Mouse (Mus musculus) embryonic facial prominence, embryonic 13.5 days (tissue): ENCODE measurements around the gene Olfr320. TPM values are rescaled to one million over a fixed set of nuclear protein-coding genes. Genes with fewer than 3 reads are reported as not detected.
A peak's percentile ranks its signal among the peaks of the same experiment; 100 is the strongest.

ENCODE experiments used
- ATAC-seq: fragments of 200-750 bp; cut with Nextera tagmentation; 2 replicates; pipeline ENCODE4 v1.8.0; 2017; ENCODE audit warnings: low read depth; ENCODE audit not compliant: insufficient number of reproducible peaks, insufficient read depth, low FRiP score, low TSS enrichment
- H3K27ac ChIP-seq: fragments of 300-500 bp; sonication (generic); 2 replicates; pipeline ENCODE4 v1.5.1; 2015; ENCODE audit warnings: moderate library complexity, mild to moderate bottlenecking, inconsistent platforms
- H3K27me3 ChIP-seq: fragments of 300-500 bp; sonication (generic); 2 replicates; pipeline ENCODE4 v1.6.1; 2015; ENCODE audit warnings: mild to moderate bottlenecking, inconsistent platforms
- H3K36me3 ChIP-seq: fragments of 300-500 bp; sonication (generic); 2 replicates; pipeline ENCODE4 v1.6.1; 2015; ENCODE audit warnings: mild to moderate bottlenecking, inconsistent platforms
- H3K4me1 ChIP-seq: fragments of 300-500 bp; sonication (generic); 2 replicates; pipeline ENCODE4 v1.6.1; 2015; ENCODE audit warnings: inconsistent platforms
- H3K4me2 ChIP-seq: fragments of 300-500 bp; sonication (generic); 2 replicates; pipeline ENCODE4 v1.6.1; 2015; ENCODE audit warnings: moderate library complexity, mild to moderate bottlenecking, inconsistent platforms
- H3K4me3 ChIP-seq: fragments of 300-500 bp; sonication (generic); 2 replicates; pipeline ENCODE4 v1.5.1; 2015; ENCODE audit warnings: mild to moderate bottlenecking, inconsistent platforms
- H3K9ac ChIP-seq: fragments of 300-500 bp; sonication (generic); 2 replicates; pipeline ENCODE4 v1.6.1; 2015; ENCODE audit warnings: mild to moderate bottlenecking, inconsistent platforms
- H3K9me3 ChIP-seq: fragments of 300-500 bp; sonication (generic); 2 replicates; pipeline ENCODE4 v1.6.1; 2016; ENCODE audit warnings: inconsistent platforms
- WGBS: fragments of 180-500 bp; shearing (Covaris S2); methylation state at CpG from one replicate; pipeline ENCODE4 v1.1.7; 2015; ENCODE audit warnings: mixed read lengths; 5-methylcytosine and 5-hydroxymethylcytosine counted together
- polyA plus RNA-seq: library from polyadenylated mRNA; unstranded; fragments of >200 nt; fragmentation: Nextera tagmentation; extraction: Ambion mirVana; gene quantifications from 2 replicates; pipeline ENCODE4 v1.2.1, GENCODE M21; 2015

Olfr320 gene
- polyA plus RNA-seq: not detected in 2 replicates

- no peaks in the 10 kb centered on the region for H3K4me1 ChIP-seq
- H3K9me3 ChIP-seq: no peaks in the 10 kb centered on the region
- H3K4me2 ChIP-seq: no peak within 1 kb of the TSS
- H3K27ac ChIP-seq: no peak within 1 kb of the TSS
- H3K27me3 ChIP-seq: no peaks in the 10 kb centered on the region
- WGBS: 93% methylated on average over 1 of the region's 1 CpGs
- no peak within 1 kb of the TSS for H3K9ac ChIP-seq
- H3K36me3 ChIP-seq: no peaks in the 10 kb centered on the region
- ATAC-seq: no peak
- no peak within 1 kb of the TSS for H3K4me3 ChIP-seq
Measured at GRCm38 (mm10) chr11:58680799-58681198, at the start of gene Olfr320. TSS of gene Olfr320 (plus strand) at chr11:58681099.

GRCm38 (mm10) chr11:58634878-58635277, 46.0 kb upstream of the Olfr320 start:
- H3K36me3 ChIP-seq: no peaks in the 10 kb centered on the region
- ATAC-seq: no peak
- no peak overlapping the region for H3K4me2 ChIP-seq
- peaks cover 27% of the 10 kb centered on the region for H3K27me3 ChIP-seq
- no peak overlapping the region for H3K27ac ChIP-seq
- H3K4me3 ChIP-seq: no peak overlapping the region
- H3K4me1 ChIP-seq: no peaks in the 10 kb centered on the region
- no peaks in the 10 kb centered on the region for H3K9me3 ChIP-seq
- no peak overlapping the region for H3K9ac ChIP-seq
- WGBS: 60% methylated on average over 4 of the region's 4 CpGs

GRCm38 (mm10) chr11:58636376-58636977, 44.4 kb upstream of the Olfr320 start:
- Histone ChIP-seq H3K9me3 (no peaks in the 10 kb centered on the region), H3K4me3 (no peak overlapping the region), H3K36me3 (no peaks in the 10 kb centered on the region), H3K4me1 (peaks cover 11% of the 10 kb centered on the region), H3K27ac (no peak overlapping the region), H3K9ac (no peak overlapping the region), H3K4me2 (no peak overlapping the region), H3K27me3 (peaks cover 43% of the 10 kb centered on the region)
- no peak for ATAC-seq
- 22% methylated on average over 4 of the region's 4 CpGs for WGBS

- ATAC-seq: no peak
- Histone ChIP-seq H3K27me3 (peaks cover 50% of the 10 kb centered on the region), H3K9ac (no peak overlapping the region), H3K9me3 (no peaks in the 10 kb centered on the region), H3K4me2 (no peak overlapping the region), H3K27ac (no peak overlapping the region), H3K4me3 (no peak overlapping the region), H3K36me3 (no peaks in the 10 kb centered on the region), H3K4me1 (peaks cover 11% of the 10 kb centered on the region)
- WGBS: 44% methylated on average over 7 of the region's 7 CpGs
Measured at GRCm38 (mm10) chr11:58638176-58638701, 42.7 kb upstream of the Olfr320 start.

DNA sequence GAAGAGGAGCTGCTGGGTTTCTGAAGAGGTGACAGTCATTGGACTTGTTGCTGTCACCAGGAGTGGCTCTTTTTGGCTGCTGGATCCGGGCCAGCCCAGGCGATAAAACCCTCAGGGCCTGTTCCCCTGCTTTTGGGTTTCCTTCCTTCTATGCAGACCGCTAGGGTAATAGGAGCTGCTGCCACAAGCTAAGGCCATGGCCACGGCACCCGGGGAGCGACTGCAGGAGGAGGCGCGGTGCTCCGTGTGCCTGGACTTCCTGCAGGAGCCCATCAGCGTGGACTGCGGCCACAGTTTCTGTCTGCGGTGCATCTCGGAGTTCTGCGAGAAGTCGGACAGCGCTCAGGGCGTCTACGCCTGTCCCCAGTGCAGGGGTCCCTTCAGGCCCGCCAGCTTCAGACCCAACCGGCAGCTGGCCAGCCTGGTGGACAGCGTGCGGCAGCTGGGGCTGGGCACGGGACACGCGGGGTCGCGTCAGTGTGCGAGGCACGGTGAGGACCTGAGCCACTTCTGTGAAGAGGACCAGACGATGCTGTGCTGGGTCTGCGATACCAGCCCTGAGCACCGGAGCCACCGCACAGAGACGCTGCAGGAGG, 40.5 kb upstream of the Olfr320 start, which contains the start of gene Trim58:
TSS of gene Trim58 (plus strand) at position 194 of the 596 bp plus-strand sequence.
- H3K4me2 ChIP-seq: peak within 1 kb of the TSS; percentile 71
- H3K9me3 ChIP-seq: no peaks in the 10 kb centered on the region
- H3K36me3 ChIP-seq: no peaks in the 10 kb centered on the region
- ATAC-seq: no peak
- peak within 1 kb of the TSS; percentile 54 for H3K9ac ChIP-seq
- 4% methylated on average over 34 of the region's 34 CpGs for WGBS
- H3K4me3 ChIP-seq: peak within 1 kb of the TSS; percentile 40
- peaks cover 51% of the 10 kb centered on the region for H3K27me3 ChIP-seq
- peaks cover 11% of the 10 kb centered on the region for H3K4me1 ChIP-seq
- no peak within 1 kb of the TSS for H3K27ac ChIP-seq

- Histone ChIP-seq H3K4me2 (peak overlapping the region; percentile 71), H3K36me3 (no peaks in the 10 kb centered on the region), H3K4me1 (peaks cover 11% of the 10 kb centered on the region), H3K4me3 (peak overlapping the region; percentile 40), H3K27me3 (peaks cover 57% of the 10 kb centered on the region), H3K9me3 (no peaks in the 10 kb centered on the region), H3K27ac (no peak overlapping the region), H3K9ac (no peak overlapping the region)
- 34% methylated on average over 14 of the region's 14 CpGs for whole genome bisulfite sequencing
- ATAC-seq: no peak
Measured at GRCm38 (mm10) chr11:58641057-58641456, 39.8 kb upstream of the Olfr320 start.

DNA sequence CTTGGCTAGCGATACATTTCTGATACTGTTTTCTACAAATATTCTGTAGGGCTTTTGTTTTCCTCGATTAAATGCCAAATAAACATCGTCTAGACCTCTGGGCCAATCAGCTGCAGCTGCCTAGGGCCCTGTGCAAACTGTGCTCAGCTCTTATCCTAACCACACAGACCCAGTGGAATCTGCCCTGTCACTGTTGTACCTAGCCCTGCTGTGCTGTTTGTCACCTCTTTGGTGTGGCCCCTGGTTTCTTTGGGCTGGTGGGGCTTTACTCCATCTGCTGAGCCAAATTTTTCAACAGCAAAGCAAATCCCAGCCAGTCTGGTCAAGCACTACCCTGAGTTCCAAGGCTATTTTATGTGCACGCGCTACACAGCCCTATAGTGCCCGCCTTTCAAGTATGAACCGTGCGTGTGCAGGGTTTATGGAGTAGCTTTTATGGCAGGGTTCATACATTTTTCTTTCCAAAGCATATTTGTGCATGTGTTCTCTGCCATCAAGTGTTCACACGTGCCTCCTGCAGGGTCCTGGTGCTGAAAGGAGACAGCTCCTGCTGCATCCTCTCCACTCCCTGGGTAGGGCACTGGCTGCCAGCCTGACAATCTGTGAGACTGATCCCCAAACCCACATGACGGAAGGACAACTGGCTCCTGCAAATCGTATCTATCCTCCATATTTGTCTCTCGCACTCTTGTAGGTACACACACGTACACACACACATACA, 39.1 kb upstream of the Olfr320 start:
- ATAC-seq: no peak
- H3K9me3 ChIP-seq: no peaks in the 10 kb centered on the region
- 82% methylated on average over 13 of the region's 13 CpGs for WGBS
- no peak overlapping the region for H3K27ac ChIP-seq
- peaks cover 56% of the 10 kb centered on the region for H3K27me3 ChIP-seq
- no peak overlapping the region for H3K9ac ChIP-seq
- H3K36me3 ChIP-seq: no peaks in the 10 kb centered on the region
- H3K4me3 ChIP-seq: no peak overlapping the region
- H3K4me2 ChIP-seq: no peak overlapping the region
- peaks cover 11% of the 10 kb centered on the region for H3K4me1 ChIP-seq

- peaks cover 44% of the 10 kb centered on the region for H3K27me3 ChIP-seq
- H3K36me3 ChIP-seq: no peaks in the 10 kb centered on the region
- no peak overlapping the region for H3K4me2 ChIP-seq
- H3K9me3 ChIP-seq: no peaks in the 10 kb centered on the region
- ATAC-seq: no peak
- no peak overlapping the region for H3K9ac ChIP-seq
- WGBS: 42% methylated on average over 6 of the region's 6 CpGs
- no peak overlapping the region for H3K4me3 ChIP-seq
- peaks cover 11% of the 10 kb centered on the region for H3K4me1 ChIP-seq
- no peak overlapping the region for H3K27ac ChIP-seq
Measured at GRCm38 (mm10) chr11:58643350-58643749, 37.5 kb upstream of the Olfr320 start.

DNA sequence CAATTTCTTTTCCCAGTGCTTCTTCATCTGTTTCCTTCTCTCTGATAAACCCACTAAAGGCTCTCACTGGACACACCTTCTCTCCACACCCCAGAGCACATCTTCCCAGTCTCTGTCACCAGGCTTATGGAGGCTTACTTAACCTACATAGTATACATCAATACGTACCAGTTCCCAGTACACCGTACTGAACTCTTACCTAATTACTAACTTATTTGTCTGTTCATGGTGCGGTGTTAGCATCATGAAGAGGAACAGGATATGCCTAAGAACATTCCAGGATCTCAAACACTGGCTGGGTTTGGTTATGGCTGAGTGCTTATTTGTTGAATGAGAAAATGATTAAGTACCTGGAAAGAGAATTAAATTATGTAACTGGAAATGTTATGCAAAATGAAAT, 25.7 kb upstream of the Olfr320 start:
- Histone ChIP-seq H3K9me3 (no peaks in the 10 kb centered on the region), H3K4me1 (no peaks in the 10 kb centered on the region), H3K4me3 (no peak overlapping the region), H3K27me3 (no peaks in the 10 kb centered on the region), H3K4me2 (no peak overlapping the region), H3K27ac (no peak overlapping the region), H3K9ac (no peak overlapping the region), H3K36me3 (no peaks in the 10 kb centered on the region)
- ATAC-seq: no peak
- 76% methylated on average over 3 of the region's 3 CpGs for WGBS

DNA sequence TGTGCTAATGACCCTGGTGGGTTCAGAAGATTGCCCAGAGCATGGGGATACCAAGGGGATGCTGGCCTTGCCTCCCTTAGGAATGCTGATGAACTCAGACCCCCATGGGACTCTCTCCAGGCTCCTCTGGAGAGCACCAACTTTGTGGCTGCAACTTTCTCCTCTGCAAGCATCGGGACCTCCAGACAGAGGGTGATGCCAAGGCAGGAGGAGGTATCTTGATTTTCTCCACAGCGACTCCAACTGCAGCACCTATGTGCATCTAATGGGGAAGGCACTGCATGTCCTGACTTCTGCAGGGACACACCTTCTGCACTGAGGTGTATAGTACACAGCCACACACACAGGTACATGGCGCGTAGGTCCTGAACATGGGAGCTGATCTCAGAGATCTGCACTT, 22.3 kb upstream of the Olfr320 start, which contains the start of gene Olfr322:
TSS of gene Olfr322 (plus strand) at position 187 of the 400 bp plus-strand sequence.
- ATAC-seq: no peak
- Histone ChIP-seq H3K27ac (no peak within 1 kb of the TSS), H3K9ac (no peak within 1 kb of the TSS), H3K9me3 (no peaks in the 10 kb centered on the region), H3K36me3 (no peaks in the 10 kb centered on the region), H3K4me1 (no peaks in the 10 kb centered on the region), H3K4me3 (no peak within 1 kb of the TSS), H3K4me2 (no peak within 1 kb of the TSS), H3K27me3 (no peaks in the 10 kb centered on the region)
- WGBS: 87% methylated on average over 4 of the region's 4 CpGs

GRCm38 (mm10) chr11:58669252-58669651, 11.6 kb upstream of the Olfr320 start:
- H3K4me3 ChIP-seq: no peak overlapping the region

More at GRCm38 (mm10) chr11:58669252-58669651, 11.6 kb upstream of the Olfr320 start:
- ATAC-seq: no peak
- Histone ChIP-seq H3K9me3 (no peaks in the 10 kb centered on the region), H3K4me2 (no peak overlapping the region), H3K27ac (no peak overlapping the region), H3K9ac (no peak overlapping the region), H3K4me1 (no peaks in the 10 kb centered on the region), H3K27me3 (no peaks in the 10 kb centered on the region), H3K36me3 (no peaks in the 10 kb centered on the region)
